Mouse (Mus musculus) liver, embryonic 11.5 days (tissue): ENCODE results near the gene Krt2. TPM values are rescaled to one million over a fixed set of nuclear protein-coding genes. Genes with fewer than 3 reads are reported as not detected.

Experiments
- ATAC-seq: fragments of 200-750 bp; cut with Nextera tagmentation; replicated peaks from 2 replicates; pipeline ENCODE4 v1.8.0; 2017; ENCODE audit warnings: moderate number of reproducible peaks, mild to moderate bottlenecking, moderate TSS enrichment, moderate library complexity; ENCODE audit not compliant: low FRiP score
- DNase-seq: peaks from one replicate; pipeline ENCODE4 v3.0.0-alpha.2; 2017; ENCODE audit warnings: low spot score
- H3K27ac ChIP-seq: fragments of 300-500 bp; sonication (generic); 2 replicates; pipeline ENCODE4 v1.5.1; 2014; ENCODE audit warnings: mild to moderate bottlenecking, low read depth, low read length, control low read depth
- H3K27me3 ChIP-seq: fragments of 300-500 bp; sonication (generic); replicated peaks from 2 replicates; pipeline ENCODE4 v1.6.1; 2014; ENCODE audit warnings: low read length, mixed read lengths; ENCODE audit not compliant: control insufficient read depth, insufficient read depth
- H3K36me3 ChIP-seq: fragments of 300-500 bp; sonication (generic); 2 replicates; pipeline ENCODE4 v1.6.1; 2014; ENCODE audit warnings: mild to moderate bottlenecking, low read length, moderate library complexity, mixed read lengths; ENCODE audit not compliant: control insufficient read depth, insufficient read depth
- H3K4me1 ChIP-seq: fragments of 300-500 bp; sonication (generic); replicated peaks from 2 replicates; pipeline ENCODE4 v1.6.1; 2014; ENCODE audit warnings: low read length, mixed read lengths; ENCODE audit not compliant: control insufficient read depth, insufficient read depth
- H3K4me2 ChIP-seq: fragments of 300-500 bp; sonication (generic); 2 replicates; pipeline ENCODE4 v1.6.1; 2014; ENCODE audit warnings: mild to moderate bottlenecking, control low read depth, moderate library complexity
- H3K4me3 ChIP-seq: fragments of 300-500 bp; sonication (generic); 2 replicates; pipeline ENCODE4 v1.5.1; 2014; ENCODE audit warnings: low read depth, low read length, control low read depth
- H3K9ac ChIP-seq: fragments of 300-500 bp; sonication (generic); 2 replicates; pipeline ENCODE4 v1.6.1; 2014; ENCODE audit warnings: low read depth, low read length, control low read depth
- H3K9me3 ChIP-seq: fragments of 300-500 bp; sonication (generic); 2 replicates; pipeline ENCODE4 v1.6.1; 2016; ENCODE audit warnings: low read length, inconsistent platforms, mixed read lengths; ENCODE audit not compliant: control insufficient read depth
- WGBS: fragments of 180-500 bp; shearing (Covaris S2); extraction: QIAGEN DNeasy Blood & Tissue Kit; methylation state at CpG from one replicate; pipeline ENCODE4 v1.1.7; 2014; 5-methylcytosine and 5-hydroxymethylcytosine counted together
- polyA plus RNA-seq: library from polyadenylated mRNA; unstranded; fragments of >200 nt; fragmentation: Nextera tagmentation; extraction: Ambion mirVana; gene quantifications from 2 replicates; pipeline ENCODE4 v1.2.1, GENCODE M21; 2014

The Krt2 gene
- polyA plus RNA-seq, 1 experiment from 2014 or later = not detected

DNA sequence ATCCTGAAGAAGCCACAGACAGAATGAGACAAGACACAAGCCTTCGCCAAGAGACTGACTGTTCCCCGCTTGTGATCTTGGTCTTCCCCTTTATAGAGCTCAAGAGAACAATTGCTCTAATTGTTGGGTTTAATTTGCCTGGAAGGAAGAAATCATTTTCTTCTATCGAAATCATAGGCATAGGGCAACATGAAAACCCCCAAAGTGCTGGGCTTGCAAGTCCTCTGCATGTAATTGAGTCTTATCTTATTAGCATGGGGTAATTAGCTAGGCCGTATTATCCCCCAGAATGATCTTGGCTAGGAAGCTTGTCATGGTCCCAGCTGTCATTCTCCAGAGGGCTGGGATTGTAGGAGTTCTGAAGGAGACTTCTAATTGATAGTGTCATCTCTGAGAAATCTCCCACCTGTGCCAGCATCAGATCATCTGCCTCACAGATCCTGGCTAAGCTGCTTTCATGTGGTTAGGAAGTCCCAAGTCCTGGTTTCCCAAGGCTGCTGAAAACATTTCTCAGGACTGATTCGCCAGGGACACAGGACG, 15.6 kb downstream of the Krt2 start, which contains the start of gene Krt73:
TSS of gene Krt73 (minus strand) at position 51 of the 540 bp plus-strand sequence.
- H3K36me3 ChIP-seq = no peaks in the 10 kb centered on the region
- H3K4me1 ChIP-seq = no peaks in the 10 kb centered on the region
- DNase-seq (no peak), ATAC-seq (no peak)
- H3K9me3 ChIP-seq = no peaks in the 10 kb centered on the region
- H3K4me2 ChIP-seq = no peak within 1 kb of the TSS
- no peak within 1 kb of the TSS for H3K27ac ChIP-seq
- no peaks in the 10 kb centered on the region for H3K27me3 ChIP-seq
- WGBS = 71% methylated on average over 6 of the region's 6 CpGs
- H3K9ac ChIP-seq = no peak within 1 kb of the TSS
- H3K4me3 ChIP-seq = no peak within 1 kb of the TSS

- ATAC-seq (no peak), DNase-seq (no peak)
- H3K27ac ChIP-seq = no peak overlapping the region
- no peaks in the 10 kb centered on the region for H3K4me1 ChIP-seq
- peaks cover 6% of the 10 kb centered on the region; the same call in 1 of the 2 replicates for H3K27me3 ChIP-seq
- no peak overlapping the region for H3K4me3 ChIP-seq
- no peak overlapping the region for H3K4me2 ChIP-seq
- H3K9me3 ChIP-seq = no peaks in the 10 kb centered on the region
- no peaks in the 10 kb centered on the region for H3K36me3 ChIP-seq
- WGBS = 41% methylated on average over 3 of the region's 3 CpGs
- no peak overlapping the region for H3K9ac ChIP-seq
Observed at GRCm38 (mm10) chr15:101790867-101791266, 27.1 kb downstream of the Krt2 start.

GRCm38 (mm10) chr15:101786360-101786759, 31.6 kb downstream of the Krt2 start, which contains the start of gene Krt72:
Krt72 (minus strand) TSS chr15:101786460.
- Histone ChIP-seq H3K4me3 (no peak within 1 kb of the TSS), H3K4me1 (no peaks in the 10 kb centered on the region), H3K4me2 (no peak within 1 kb of the TSS), H3K9ac (no peak within 1 kb of the TSS), H3K27ac (no peak within 1 kb of the TSS), H3K36me3 (no peaks in the 10 kb centered on the region), H3K9me3 (no peaks in the 10 kb centered on the region), H3K27me3 (peaks cover 6% of the 10 kb centered on the region; the same call in 1 of the 2 replicates)
- no peak for ATAC-seq
- no peak for DNase-seq
- 75% methylated on average over 18 of the region's 18 CpGs for WGBS

- Histone ChIP-seq H3K27me3 (no peaks in the 10 kb centered on the region; the same call in 1 of the 2 replicates), H3K4me3 (no peak overlapping the region), H3K36me3 (no peaks in the 10 kb centered on the region), H3K9me3 (no peaks in the 10 kb centered on the region), H3K4me1 (no peaks in the 10 kb centered on the region), H3K27ac (no peak overlapping the region), H3K4me2 (no peak overlapping the region), H3K9ac (no peak overlapping the region)
- ATAC-seq (no peak), DNase-seq (no peak)
- 79% methylated on average over 10 of the region's 10 CpGs for WGBS
Observed at GRCm38 (mm10) chr15:101773420-101773819, 44.5 kb downstream of the Krt2 start.

- WGBS = 6% methylated on average over 5 of the region's 5 CpGs
- Histone ChIP-seq H3K4me1 (no peaks in the 10 kb centered on the region), H3K36me3 (no peaks in the 10 kb centered on the region), H3K9ac (no peak overlapping the region), H3K4me2 (no peak overlapping the region), H3K27me3 (no peaks in the 10 kb centered on the region; the same call in 1 of the 2 replicates), H3K27ac (no peak overlapping the region), H3K9me3 (no peaks in the 10 kb centered on the region), H3K4me3 (no peak overlapping the region)
- DNase-seq (peak; percentile 74), ATAC-seq (peak; percentile 34; the same call in 1 of the 2 replicates)
Observed at GRCm38 (mm10) chr15:101772711-101773081, 45.3 kb downstream of the Krt2 start.

- H3K9me3 ChIP-seq = no peaks in the 10 kb centered on the region
Observed at GRCm38 (mm10) chr15:101772080-101772710, 45.8 kb downstream of the Krt2 start.

DNA sequence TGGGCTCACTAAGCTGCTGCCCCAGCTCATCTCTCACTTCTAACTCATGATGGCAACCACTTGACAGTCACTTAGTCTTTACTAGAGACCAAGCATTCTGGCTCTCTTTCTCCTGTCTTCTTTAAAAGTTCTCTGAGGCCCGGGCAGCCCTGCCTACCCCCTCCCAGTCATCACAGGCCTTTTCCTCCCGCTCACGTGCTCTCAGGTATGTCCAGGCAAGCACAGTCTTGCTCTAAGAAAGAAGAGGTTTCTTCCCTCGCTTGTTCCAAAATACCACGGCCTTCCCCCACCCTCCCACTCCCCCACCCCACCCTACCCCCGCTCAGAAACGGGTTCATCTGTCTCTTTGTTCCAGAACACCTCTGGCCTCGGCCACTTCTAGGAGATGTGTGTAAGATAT, 47.7 kb downstream of the Krt2 start:
- WGBS = 41% methylated on average over 8 of the region's 8 CpGs
- no peak for ATAC-seq
- no peaks in the 10 kb centered on the region for H3K4me1 ChIP-seq
- H3K36me3 ChIP-seq = no peaks in the 10 kb centered on the region
- no peak overlapping the region for H3K4me2 ChIP-seq
- no peak overlapping the region for H3K9ac ChIP-seq
- H3K4me3 ChIP-seq = no peak overlapping the region
- no peaks in the 10 kb centered on the region; the same call in 1 of the 2 replicates for H3K27me3 ChIP-seq
- H3K27ac ChIP-seq = no peak overlapping the region
- H3K9me3 ChIP-seq = no peaks in the 10 kb centered on the region
- no peak for DNase-seq

More at GRCm38 (mm10) chr15:101772080-101772710, 45.8 kb downstream of the Krt2 start:
- DNase-seq (no peak), ATAC-seq (no peak)
- no peaks in the 10 kb centered on the region; the same call in 1 of the 2 replicates for H3K27me3 ChIP-seq
- no peak overlapping the region for H3K27ac ChIP-seq
- 60% methylated on average over 5 of the region's 5 CpGs for WGBS
- H3K4me1 ChIP-seq = no peaks in the 10 kb centered on the region
- H3K9ac ChIP-seq = no peak overlapping the region
- H3K4me2 ChIP-seq = no peak overlapping the region
- no peak overlapping the region for H3K4me3 ChIP-seq
- H3K36me3 ChIP-seq = no peaks in the 10 kb centered on the region
